Mouse (Mus musculus) embryonic facial prominence, embryonic 12.5 days (tissue): ENCODE measurements at regions not wholly inside any gene's neighbourhood (a gene's known extent, or its start where the extent isn't known, plus 50 kb on each side); places are given as distances from the start of the nearest gene placed in this dataset.

Experiments used
- ATAC-seq: fragments of 200-750 bp; cut with Nextera tagmentation; 2 replicates; pipeline ENCODE4 v1.8.0; 2017; ENCODE audit not compliant: insufficient number of reproducible peaks, insufficient read depth, low FRiP score, low TSS enrichment
- H3K27ac ChIP-seq: fragments of 300-500 bp; sonication (generic); 2 replicates; pipeline ENCODE4 v1.5.1; 2016; ENCODE audit warnings: mild to moderate bottlenecking
- H3K27me3 ChIP-seq: fragments of 300-500 bp; sonication (generic); 2 replicates; pipeline ENCODE4 v1.6.1; 2016; ENCODE audit warnings: mild to moderate bottlenecking, moderate library complexity
- H3K36me3 ChIP-seq: fragments of 300-500 bp; sonication (generic); 2 replicates; pipeline ENCODE4 v1.6.1; 2016; ENCODE audit warnings: mild to moderate bottlenecking
- H3K4me1 ChIP-seq: fragments of 300-500 bp; sonication (generic); 2 replicates; pipeline ENCODE4 v1.6.1; 2016
- H3K4me2 ChIP-seq: fragments of 300-500 bp; sonication (generic); replicated peaks from 2 replicates; pipeline ENCODE4 v1.6.1; 2016; ENCODE audit warnings: mild to moderate bottlenecking, moderate library complexity
- H3K4me3 ChIP-seq: fragments of 300-500 bp; sonication (generic); 2 replicates; pipeline ENCODE4 v1.5.1; 2016; ENCODE audit warnings: mild to moderate bottlenecking
- H3K9ac ChIP-seq: fragments of 300-500 bp; sonication (generic); 2 replicates; pipeline ENCODE4 v1.6.1; 2016; ENCODE audit warnings: mild to moderate bottlenecking, moderate library complexity
- H3K9me3 ChIP-seq: fragments of 300-500 bp; sonication (generic); 2 replicates; pipeline ENCODE4 v1.6.1; 2016; ENCODE audit warnings: mild to moderate bottlenecking, moderate library complexity
- WGBS: fragments of 180-500 bp; shearing (Covaris S2); methylation state at CpG from one replicate; pipeline ENCODE4 v1.1.7; 2016; 5-methylcytosine and 5-hydroxymethylcytosine counted together

DNA sequence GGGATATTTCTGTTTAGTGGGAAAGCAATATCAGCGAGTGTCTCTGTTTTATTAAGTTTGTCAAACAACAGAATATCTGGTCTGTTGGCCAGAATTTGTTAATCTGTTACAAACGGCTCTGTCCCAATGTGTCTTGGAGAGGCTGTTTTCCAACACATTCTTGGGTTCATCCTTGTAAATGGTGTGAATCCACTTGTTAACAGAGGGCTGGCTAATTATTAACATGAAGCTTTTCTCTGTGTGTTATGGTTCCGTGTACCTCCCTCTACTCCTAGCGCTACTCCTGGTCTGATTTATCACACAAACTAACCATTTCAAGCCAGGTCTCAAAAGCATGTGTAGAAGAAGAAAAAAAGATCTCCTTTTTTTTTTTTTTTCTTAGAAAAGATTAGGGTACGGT is 60.4 kb downstream of the Pou3f3 start:
- Histone ChIP-seq H3K9me3 (no peaks in the 10 kb centered on the region), H3K4me3 (no peak overlapping the region), H3K27ac (no peak overlapping the region), H3K36me3 (no peaks in the 10 kb centered on the region), H3K4me2 (no peak overlapping the region), H3K27me3 (no peaks in the 10 kb centered on the region), H3K9ac (no peak overlapping the region), H3K4me1 (no peaks in the 10 kb centered on the region)
- ATAC-seq: no peak
- 80% methylated on average over 5 of the region's 5 CpGs for whole genome bisulfite sequencing

DNA sequence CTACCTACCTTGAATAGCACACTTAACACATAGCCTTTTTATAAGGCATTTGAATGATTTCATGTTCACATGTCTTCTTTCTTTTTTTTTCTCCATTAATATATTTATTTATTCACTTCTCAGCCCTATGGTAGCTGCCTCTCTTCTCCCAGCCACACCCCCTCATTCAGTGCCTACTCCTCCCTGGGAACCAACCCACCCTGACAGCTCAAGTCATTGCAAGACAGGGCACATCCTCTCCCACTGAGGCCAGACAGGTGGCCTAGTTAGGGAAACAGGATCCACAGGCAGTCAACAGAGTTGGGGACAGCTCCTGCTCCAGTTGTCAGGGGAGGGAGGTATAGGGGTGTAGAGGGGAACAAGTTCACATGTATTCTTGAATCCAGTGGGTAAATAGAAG is 60.9 kb downstream of the Pou3f3 start:
- H3K9ac ChIP-seq: no peak overlapping the region
- H3K4me3 ChIP-seq: no peak overlapping the region
- no peaks in the 10 kb centered on the region for H3K4me1 ChIP-seq
- H3K36me3 ChIP-seq: no peaks in the 10 kb centered on the region
- H3K9me3 ChIP-seq: no peaks in the 10 kb centered on the region
- H3K27me3 ChIP-seq: no peaks in the 10 kb centered on the region
- ATAC-seq: no peak
- no peak overlapping the region for H3K4me2 ChIP-seq
- no peak overlapping the region for H3K27ac ChIP-seq

DNA sequence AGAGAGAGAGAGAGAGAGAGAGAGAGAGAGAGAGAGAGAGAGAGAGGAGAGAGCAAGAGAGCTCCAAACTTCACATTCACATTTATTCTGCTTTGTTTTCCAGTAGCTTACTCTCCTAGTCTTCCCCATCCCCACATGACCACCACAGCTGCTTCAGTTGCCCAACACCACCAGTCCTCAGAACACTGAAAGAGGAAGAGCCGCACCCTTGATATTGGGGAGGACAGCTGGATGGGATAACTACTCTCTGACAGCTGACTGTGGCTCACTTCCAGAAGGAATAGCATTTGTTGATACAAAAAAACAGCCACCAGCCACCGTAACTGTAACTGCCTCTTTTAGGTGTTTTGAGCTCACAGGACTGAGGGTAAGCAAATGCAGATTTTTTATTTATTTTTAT is 67.9 kb downstream of the Pou3f3 start:
- Histone ChIP-seq H3K9me3 (no peaks in the 10 kb centered on the region), H3K4me2 (no peak overlapping the region), H3K4me3 (no peak overlapping the region), H3K4me1 (no peaks in the 10 kb centered on the region), H3K27me3 (no peaks in the 10 kb centered on the region), H3K36me3 (no peaks in the 10 kb centered on the region), H3K27ac (no peak overlapping the region), H3K9ac (no peak overlapping the region)
- WGBS: 80% methylated on average over 2 of the region's 2 CpGs
- ATAC-seq: no peak

DNA sequence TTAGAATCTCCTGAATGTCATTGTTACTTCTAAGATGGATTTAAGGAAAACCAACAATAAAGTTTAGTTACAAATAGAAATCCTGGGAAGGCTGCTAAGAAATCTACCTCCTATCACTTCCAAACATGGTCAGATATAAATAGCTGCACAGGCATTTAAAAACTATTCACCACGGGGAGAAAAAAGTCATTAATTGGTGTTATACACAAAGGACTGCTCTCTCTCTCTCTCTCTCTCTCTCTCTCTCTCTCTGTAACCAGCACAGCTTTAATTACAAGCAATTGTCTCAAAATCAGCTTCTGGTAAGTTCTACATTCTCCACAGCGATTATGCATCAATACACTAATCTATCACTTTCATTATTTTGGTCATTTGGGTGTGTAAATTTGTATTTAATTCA is 68.5 kb downstream of the Pou3f3 start:
- WGBS: 62% methylated on average over 2 of the region's 2 CpGs
- H3K27ac ChIP-seq: no peak overlapping the region
- no peak for ATAC-seq

DNA sequence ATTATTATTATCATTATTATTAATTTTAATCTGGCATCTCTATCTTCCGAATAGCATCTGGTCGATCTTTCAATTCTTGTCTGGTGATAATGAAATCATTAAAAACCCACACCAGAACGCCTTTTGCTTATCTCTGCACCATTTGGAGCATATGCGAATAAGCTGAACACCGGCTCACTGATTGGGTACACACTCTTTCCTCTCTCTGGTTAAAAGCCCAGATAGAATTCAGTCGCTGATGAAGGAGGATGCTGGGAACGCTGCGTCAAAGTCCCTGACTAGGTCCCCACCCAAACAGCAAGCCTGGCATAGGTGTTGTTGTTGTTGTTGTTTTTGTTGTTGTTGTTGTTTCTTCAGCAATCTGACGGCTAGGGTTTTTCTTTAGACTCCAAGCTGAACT is 74.5 kb downstream of the Pou3f3 start:
- H3K36me3 ChIP-seq: no peaks in the 10 kb centered on the region
- H3K27me3 ChIP-seq: 0 out of 2 replicates have a peak, but pooled peaks cover 5% of the 10 kb centered on the region
- H3K9me3 ChIP-seq: no peaks in the 10 kb centered on the region
- H3K4me1 ChIP-seq: peaks cover 16% of the 10 kb centered on the region; the same call in 1 of the 2 replicates
- ATAC-seq: no peak
- H3K9ac ChIP-seq: no peak overlapping the region
- no peak overlapping the region for H3K4me3 ChIP-seq
- H3K4me2 ChIP-seq: no peak overlapping the region
- 75% methylated on average over 9 of the region's 9 CpGs for WGBS
- no peak overlapping the region for H3K27ac ChIP-seq

More for the DNA sequence above, 68.5 kb downstream of the Pou3f3 start:
- Histone ChIP-seq H3K27me3 (no peaks in the 10 kb centered on the region), H3K4me1 (no peaks in the 10 kb centered on the region), H3K36me3 (no peaks in the 10 kb centered on the region), H3K9me3 (no peaks in the 10 kb centered on the region), H3K4me2 (no peak overlapping the region), H3K9ac (no peak overlapping the region), H3K4me3 (no peak overlapping the region)

DNA sequence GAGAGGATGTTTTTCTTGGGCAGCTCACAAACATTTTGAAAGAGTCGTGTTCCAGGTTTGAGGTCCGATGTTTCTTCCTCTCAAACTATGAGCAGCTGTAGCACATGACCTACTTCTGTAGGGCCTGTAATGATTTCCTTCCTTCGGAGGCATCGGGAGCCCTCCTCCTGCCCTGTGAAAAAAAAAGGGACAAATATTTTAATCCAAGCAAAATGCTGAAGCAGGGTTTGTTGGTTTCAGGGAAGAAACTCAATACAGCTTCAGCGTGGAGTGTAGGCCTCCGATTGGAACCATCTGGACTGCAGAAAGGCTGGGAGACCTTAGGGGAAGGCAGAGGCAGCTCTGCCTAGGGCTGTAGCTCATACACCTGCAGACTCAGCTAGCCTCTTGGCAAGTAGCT is 76.4 kb downstream of the Pou3f3 start:
- H3K4me3 ChIP-seq: no peak overlapping the region
- 0 out of 2 replicates have a peak, but pooled peaks cover 5% of the 10 kb centered on the region for H3K27me3 ChIP-seq
- H3K9ac ChIP-seq: no peak overlapping the region
- peak; percentile 82 for ATAC-seq
- peaks cover 16% of the 10 kb centered on the region; the same call in 1 of the 2 replicates for H3K4me1 ChIP-seq
- 14% methylated on average over 6 of the region's 6 CpGs for WGBS
- peak overlapping the region; percentile 30 for H3K4me2 ChIP-seq
- no peaks in the 10 kb centered on the region for H3K9me3 ChIP-seq
- peak overlapping the region; percentile 30; the same call in 1 of the 2 replicates for H3K27ac ChIP-seq
- no peaks in the 10 kb centered on the region for H3K36me3 ChIP-seq

DNA sequence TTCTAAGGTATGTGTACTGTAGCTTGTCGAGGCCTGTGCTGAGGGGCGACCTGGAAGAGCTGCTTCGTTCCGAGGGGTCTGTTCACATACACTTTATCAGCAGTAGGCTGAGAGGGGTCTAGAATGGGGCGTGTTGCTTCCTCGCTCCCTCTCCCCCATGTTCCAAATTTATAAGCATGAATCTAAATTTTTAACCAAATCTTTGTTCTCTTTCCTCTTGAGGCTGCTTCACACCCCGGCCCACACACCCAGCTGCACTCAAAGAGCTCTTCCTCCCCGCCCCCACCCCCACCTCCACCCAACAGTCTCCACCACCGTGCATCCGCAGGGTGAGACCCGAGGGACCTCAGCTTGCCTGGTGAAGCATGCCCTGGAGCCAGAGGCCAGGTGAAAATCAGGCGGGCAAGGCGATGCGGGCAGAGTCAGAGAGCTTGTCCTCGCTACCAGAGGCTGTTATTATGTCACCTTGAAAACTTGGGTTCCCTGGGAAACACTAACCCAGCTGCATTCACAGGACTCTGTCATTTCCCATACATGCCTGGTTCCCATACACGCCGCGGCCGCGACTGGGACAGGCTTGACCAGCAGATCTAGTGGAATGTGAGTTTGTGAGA is 77.1 kb upstream of the Mrps9 start:
- 64% methylated on average over 20 of the region's 20 CpGs for WGBS
- 0 out of 2 replicates have a peak, but pooled peaks cover 5% of the 10 kb centered on the region for H3K27me3 ChIP-seq

DNA sequence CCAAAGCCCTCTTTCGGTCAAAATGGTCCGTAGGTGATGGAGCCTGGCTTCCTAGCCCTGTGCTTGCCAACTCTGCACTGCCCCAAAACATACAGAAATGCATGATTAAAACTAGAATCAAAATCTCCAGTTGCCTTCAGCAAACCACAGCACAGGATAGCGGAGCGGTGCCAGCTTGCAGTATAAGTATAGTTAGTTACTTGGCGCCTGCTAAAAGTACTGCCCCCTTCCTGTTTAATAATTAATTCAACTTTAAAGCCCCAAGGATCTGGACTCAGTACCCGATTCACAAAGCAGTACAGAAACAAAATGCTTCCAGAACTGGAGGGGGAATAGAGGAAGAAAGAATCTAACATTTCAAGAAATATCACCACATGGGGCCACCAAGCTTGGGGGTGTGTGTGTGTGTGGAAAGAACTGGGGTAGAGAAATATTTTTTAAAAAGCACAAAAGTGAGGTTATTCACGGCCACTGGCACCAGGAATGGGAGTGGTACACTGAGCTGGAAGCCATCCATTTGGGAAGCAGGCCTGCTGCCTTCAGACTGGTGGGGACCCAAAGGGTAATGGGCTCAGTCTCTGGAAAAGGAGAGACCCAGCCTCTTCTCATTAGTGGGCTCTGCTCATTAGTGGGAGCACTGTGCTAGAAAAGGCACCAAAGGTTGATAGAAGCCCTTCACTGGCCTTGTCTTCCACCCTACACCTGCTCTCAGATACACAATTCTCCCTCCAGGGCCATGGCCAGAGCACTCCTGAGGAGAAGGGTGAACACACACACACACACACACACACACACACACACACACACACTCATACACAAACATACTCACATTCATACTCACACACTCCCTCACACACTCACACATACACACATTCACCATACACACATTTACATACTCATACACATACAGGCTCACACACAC is 75.8 kb upstream of the Mrps9 start:
- Histone ChIP-seq H3K4me3 (no peak overlapping the region), H3K27ac (no peak overlapping the region), H3K9me3 (no peaks in the 10 kb centered on the region), H3K36me3 (no peaks in the 10 kb centered on the region), H3K4me2 (no peak overlapping the region), H3K27me3 (0 out of 2 replicates have a peak, but pooled peaks cover 3% of the 10 kb centered on the region), H3K9ac (no peak overlapping the region), H3K4me1 (peaks cover 16% of the 10 kb centered on the region; the same call in 1 of the 2 replicates)
- no peak for ATAC-seq
- WGBS: 77% methylated on average over 7 of the region's 7 CpGs

More for the DNA sequence above, 77.1 kb upstream of the Mrps9 start:
- ATAC-seq: no peak
- Histone ChIP-seq H3K4me3 (no peak overlapping the region), H3K27ac (no peak overlapping the region), H3K9me3 (no peaks in the 10 kb centered on the region), H3K9ac (no peak overlapping the region), H3K4me1 (peaks cover 16% of the 10 kb centered on the region; the same call in 1 of the 2 replicates), H3K4me2 (no peak overlapping the region), H3K36me3 (no peaks in the 10 kb centered on the region)

DNA sequence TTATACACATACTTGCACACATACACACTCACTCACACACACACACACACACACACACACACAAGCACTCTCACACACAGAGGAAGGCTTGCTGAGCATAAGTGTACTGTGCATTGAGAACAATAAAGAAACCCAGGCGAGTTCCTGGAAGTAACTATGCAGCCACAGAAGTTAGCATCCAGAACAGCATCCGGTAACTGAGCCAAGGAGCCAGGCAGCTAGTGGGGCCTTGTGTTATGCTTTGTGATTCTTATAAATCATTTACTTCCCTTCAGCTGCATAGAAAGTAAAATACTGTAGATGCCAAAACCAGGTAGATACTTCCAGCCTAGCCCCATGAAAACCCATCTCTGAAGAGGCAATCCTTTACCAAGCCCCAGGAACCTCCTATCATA is 75.1 kb upstream of the Mrps9 start:
- Histone ChIP-seq H3K9ac (no peak overlapping the region), H3K27ac (no peak overlapping the region), H3K9me3 (no peaks in the 10 kb centered on the region), H3K27me3 (no peaks in the 10 kb centered on the region), H3K4me1 (peaks cover 16% of the 10 kb centered on the region; the same call in 1 of the 2 replicates), H3K4me2 (no peak overlapping the region), H3K36me3 (no peaks in the 10 kb centered on the region), H3K4me3 (no peak overlapping the region)
- WGBS: 80% methylated on average over 2 of the region's 2 CpGs
- ATAC-seq: no peak

DNA sequence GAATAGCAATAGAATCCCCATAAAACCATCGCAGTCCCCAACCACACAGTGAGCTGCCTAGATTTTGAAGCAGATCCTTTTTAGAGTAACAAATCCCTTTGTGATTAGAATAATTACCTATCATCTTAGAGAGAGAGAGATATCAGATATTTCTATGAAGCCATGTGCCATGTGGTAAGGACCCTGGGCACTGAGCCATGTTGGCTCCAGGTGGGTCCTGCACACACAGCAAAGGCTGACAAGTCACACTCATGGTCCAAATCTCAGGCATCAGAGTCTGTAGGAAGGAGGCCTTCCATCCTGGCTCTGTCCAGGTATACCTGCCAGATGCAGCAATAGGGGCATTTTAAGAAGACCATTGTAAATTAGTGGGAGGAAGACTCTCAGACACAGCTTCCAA is 73.6 kb upstream of the Mrps9 start:
- ATAC-seq: no peak
- H3K27ac ChIP-seq: no peak overlapping the region
- H3K27me3 ChIP-seq: no peaks in the 10 kb centered on the region
- H3K9ac ChIP-seq: no peak overlapping the region
- no peak overlapping the region for H3K4me2 ChIP-seq
- no peaks in the 10 kb centered on the region for H3K36me3 ChIP-seq
- WGBS: 79% methylated on average over 1 of the region's 1 CpGs
- H3K4me3 ChIP-seq: no peak overlapping the region
- peaks cover 10% of the 10 kb centered on the region; the same call in 1 of the 2 replicates for H3K4me1 ChIP-seq
- H3K9me3 ChIP-seq: no peaks in the 10 kb centered on the region

DNA sequence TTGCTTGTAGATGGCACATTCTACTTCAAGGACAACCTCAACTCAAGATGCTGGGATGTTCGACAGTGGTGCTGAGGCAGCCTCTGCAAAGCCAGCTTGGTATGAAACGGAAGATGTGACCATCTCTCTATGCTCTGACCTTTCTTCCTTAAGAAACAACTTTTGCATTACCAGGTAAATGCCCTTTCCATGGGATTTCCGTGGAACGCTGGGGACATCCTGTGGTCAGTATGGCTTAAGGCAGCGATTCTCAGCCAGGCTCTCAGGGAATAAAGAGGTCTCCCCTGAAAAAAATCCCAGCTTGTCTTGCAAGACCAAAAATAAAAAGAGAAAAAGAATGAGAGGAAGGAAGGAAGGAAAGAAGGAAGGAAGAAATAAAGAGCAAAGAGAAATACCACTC is 71.3 kb upstream of the Mrps9 start:
- Histone ChIP-seq H3K36me3 (no peaks in the 10 kb centered on the region), H3K9me3 (no peaks in the 10 kb centered on the region), H3K9ac (no peak overlapping the region), H3K4me2 (no peak overlapping the region), H3K27ac (no peak overlapping the region), H3K27me3 (no peaks in the 10 kb centered on the region), H3K4me3 (no peak overlapping the region), H3K4me1 (peaks cover 4% of the 10 kb centered on the region; the same call in 1 of the 2 replicates)
- ATAC-seq: no peak
- 39% methylated on average over 5 of the region's 5 CpGs for WGBS

DNA sequence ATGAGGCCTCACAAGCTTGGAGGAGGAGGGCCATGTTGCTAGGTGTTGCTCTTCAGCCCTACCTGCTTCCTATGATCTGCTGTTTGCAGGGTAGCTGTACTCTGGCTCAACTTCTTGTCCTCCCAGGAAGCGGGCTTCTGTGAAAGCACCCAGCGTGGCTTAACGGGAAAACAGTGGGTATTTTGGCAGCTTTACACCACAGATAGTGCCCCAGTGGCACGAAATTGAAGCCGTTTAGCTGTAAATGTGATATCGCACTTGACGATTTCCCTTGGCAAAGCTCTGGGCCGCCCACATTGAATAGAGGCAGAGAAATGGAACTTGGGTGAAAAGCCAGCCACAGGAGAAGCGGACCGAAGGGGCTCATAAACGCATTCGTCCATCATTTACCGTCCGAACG is 70.8 kb upstream of the Mrps9 start:
- Histone ChIP-seq H3K4me2 (no peak overlapping the region), H3K27me3 (no peaks in the 10 kb centered on the region), H3K4me3 (no peak overlapping the region), H3K9me3 (no peaks in the 10 kb centered on the region), H3K36me3 (no peaks in the 10 kb centered on the region), H3K4me1 (peaks cover 4% of the 10 kb centered on the region; the same call in 1 of the 2 replicates), H3K27ac (no peak overlapping the region), H3K9ac (no peak overlapping the region)
- ATAC-seq: no peak
- 68% methylated on average over 15 of the region's 15 CpGs for WGBS
